Mouse (Mus musculus) kidney, postnatal 10 days (tissue): ENCODE measurements at regions not wholly inside any gene's neighbourhood (a gene's known extent, or its start where the extent isn't known, plus 50 kb on each side); places are given as distances from the start of the nearest gene placed in this dataset.
A peak's percentile ranks its signal among the peaks of the same experiment; 100 is the strongest.

Experiments used
- DNase-seq: peaks from one replicate; pipeline ENCODE4 v3.0.0; 2021; ENCODE audit warnings: mixed read lengths

- peak; percentile 81 for DNase-seq
These were observed 59.3 kb downstream of the 1700080O16Rik start for GRCm38 (mm10) chrX:51913247-51913646.

- peak; percentile 15 for DNase-seq
These were observed 61.0 kb downstream of the 1700080O16Rik start for GRCm38 (mm10) chrX:51911566-51911965.

- no peak for DNase-seq
These were observed 62.0 kb downstream of the 1700080O16Rik start for GRCm38 (mm10) chrX:51910576-51910975.

- DNase-seq: no peak
These were observed 74.1 kb downstream of the 1700080O16Rik start for GRCm38 (mm10) chrX:51898445-51898844.

- DNase-seq: no peak
These were observed 75.5 kb downstream of the 1700080O16Rik start for GRCm38 (mm10) chrX:51897059-51897458.

- no peak for DNase-seq
These were observed 76.9 kb downstream of the 1700080O16Rik start for GRCm38 (mm10) chrX:51895646-51896190.

GRCm38 (mm10) chrX:51892716-51893115, 79.9 kb downstream of the 1700080O16Rik start:
- DNase-seq: no peak

GRCm38 (mm10) chrX:51886129-51886528, 85.1 kb upstream of the Usp26 start:
- no peak for DNase-seq
